Mouse (Mus musculus) common myeloid progenitor, adult 5-6 weeks (primary cell): ENCODE results near the gene Gm21921. TPM values are rescaled to one million over a fixed set of nuclear protein-coding genes. Genes with fewer than 3 reads are reported as not detected.
"Not testable (repeated sequence)": the region's sequence is repeated elsewhere in the genome, so short reads cannot be mapped to it uniquely, and the experiment has no call there.

Experiments used
- ATAC-seq: replicated peaks from 2 replicates; pipeline ENCODE4 v1.8.0; 2016; ENCODE audit warnings: low read depth, mild to moderate bottlenecking, moderate TSS enrichment, inconsistent platforms; ENCODE audit not compliant: poor library complexity, severe bottlenecking
- total RNA-seq: library from RNA; stranded (forward); fragments of 200-1000, 187-1606 nt; gene quantifications from 2 replicates; pipeline ENCODE4 v1.2.3, GENCODE M21; 2017

Gene Gm21921
- not detected in 2 replicates for total RNA-seq

- not testable (repeated sequence) for ATAC-seq
These were observed at the start of gene Gm21921 for GRCm38 (mm10) chrY:24796143-24796542. TSS of gene Gm21921 (minus strand) at chrY:24796243.
